Mouse (Mus musculus): ENCODE data around the gene Aga. TPM values are rescaled to one million over a fixed set of nuclear protein-coding genes. Genes with fewer than 3 reads are reported as not detected.
"Not testable (repeated sequence)": the region's sequence is repeated elsewhere in the genome, so short reads cannot be mapped to it uniquely, and the experiment has no call there.

Gene Aga
- total RNA-seq (2021): 10 to 100 TPM; 11.6 to 16.0 TPM
- long read RNA-seq, experiment 1, transcript Aga-201 (9 exons, 1,181 nt): major isoform, 25 of 29 reads
- long read RNA-seq, experiment 1, partial matches to known transcripts: 0 of 29 reads
- long read RNA-seq, experiment 1, other reads (novel, unspliced or antisense): 4 of 29 reads
- long read RNA-seq, experiment 2, transcript Aga-201 (9 exons, 1,181 nt): major isoform, 25 of 26 reads
- long read RNA-seq, experiment 2, partial matches to known transcripts: 0 of 26 reads
- long read RNA-seq, experiment 2, other reads (novel, unspliced or antisense): 1 of 26 reads

GRCm38 (mm10) chr8:53511551-53512127, at the start of gene Aga:
Gene Aga (plus strand): TSS chr8:53511727.
- no peak for TF ChIP-seq CTCF (IDR thresholded peaks at IDR 0.05)
- DNase-seq: peak; percentile 92
- peak within 1 kb of the TSS; percentile 93 for H3K4me3 ChIP-seq
- intact Hi-C loops (cut with DNase I): no loop called here
- peak within 1 kb of the TSS; percentile 93 for H3K27ac ChIP-seq

- Histone ChIP-seq H3K27ac (no peak overlapping the region), H3K4me3 (no peak overlapping the region)
- TF ChIP-seq CTCF (IDR thresholded peaks at IDR 0.05): no peak
- intact Hi-C loops (cut with DNase I): no loop called here
- no peak for DNase-seq
Measured at GRCm38 (mm10) chr8:53489063-53489462, 22.5 kb upstream of the Aga start.

GRCm38 (mm10) chr8:53496216-53496615, 15.3 kb upstream of the Aga start:
- intact Hi-C loops (cut with DNase I): no loop called here

GRCm38 (mm10) chr8:53496885-53497326, 14.6 kb upstream of the Aga start:
- no peak for DNase-seq
- Histone ChIP-seq H3K27ac (no peak overlapping the region), H3K4me3 (no peak overlapping the region)
- TF ChIP-seq CTCF (IDR thresholded peaks at IDR 0.05): no peak
- intact Hi-C loops (cut with DNase I): no loop called here

More at GRCm38 (mm10) chr8:53496216-53496615, 15.3 kb upstream of the Aga start:
- no peak for TF ChIP-seq CTCF (IDR thresholded peaks at IDR 0.05)
- Histone ChIP-seq H3K4me3 (no peak overlapping the region), H3K27ac (no peak overlapping the region)
- no peak for DNase-seq

GRCm38 (mm10) chr8:53538049-53538448, 26.5 kb downstream of the Aga start:
- H3K4me3 ChIP-seq; intact Hi-C loops (cut with DNase I); H3K27ac ChIP-seq; DNase-seq: not testable (repeated sequence)

- H3K27ac ChIP-seq: no peak overlapping the region
- intact Hi-C loops (cut with DNase I): no loop called here
- no peak overlapping the region for H3K4me3 ChIP-seq
- DNase-seq: no peak
- TF ChIP-seq CTCF (IDR thresholded peaks at IDR 0.05): no peak
Measured at GRCm38 (mm10) chr8:53539585-53539984, 28.1 kb downstream of the Aga start.

- H3K27ac ChIP-seq: no peak overlapping the region
- intact Hi-C loops (cut with DNase I): no loop called here
Measured at GRCm38 (mm10) chr8:53562441-53563040, 51.0 kb downstream of the Aga start.

GRCm38 (mm10) chr8:53566223-53566622, 54.7 kb downstream of the Aga start:
- no peak for DNase-seq
- no peak for TF ChIP-seq CTCF (IDR thresholded peaks at IDR 0.05)
- no peak overlapping the region for H3K4me3 ChIP-seq
- intact Hi-C loops (cut with DNase I): no loop called here
- no peak overlapping the region for H3K27ac ChIP-seq

More at GRCm38 (mm10) chr8:53562441-53563040, 51.0 kb downstream of the Aga start:
- no peak for TF ChIP-seq CTCF (IDR thresholded peaks at IDR 0.05)
- DNase-seq: no peak
- no peak overlapping the region for H3K4me3 ChIP-seq

Other genes starting within 250 kb of the Aga start
- not detected for gene Neil3, start 127.3 kb downstream of the Aga start, total RNA-seq (2021)